8 mouse cellular contexts compared by ENCODE assay signal in the genomic region with DNA sequence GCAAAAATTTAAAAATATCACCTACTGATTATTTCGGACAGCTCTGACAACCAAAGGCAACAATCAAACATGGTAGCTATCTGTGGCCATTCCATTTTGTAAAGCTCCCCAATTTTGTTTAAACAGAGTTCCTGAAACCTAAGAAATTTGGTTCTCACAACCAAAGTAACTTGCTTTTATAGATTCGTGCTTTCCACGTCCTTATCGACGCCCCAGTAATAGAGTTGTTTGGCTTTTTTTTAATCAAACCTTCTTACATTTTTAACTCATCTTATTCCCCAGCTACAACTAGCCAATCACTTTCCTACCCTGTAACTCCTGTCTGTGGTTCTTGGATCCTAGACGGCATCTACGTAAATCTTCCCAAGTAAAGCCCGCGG. TPM values are rescaled to one million over a fixed set of nuclear protein-coding genes. Genes with fewer than 3 reads are reported as not detected.
A peak's percentile ranks its signal among the peaks of the same experiment; 100 is the strongest.
DNase-seq lines count a peak whose midpoint lies in the region; ATAC-seq and TF ChIP-seq lines count a peak whose summit lies in the region.

No protein-coding gene starts in this region.

- H3K4me3 ChIP-seq in heart, embryonic 16.5 days (ENCODE audit: low read length): peak overlapping the region; percentile 95
- H3K4me3 ChIP-seq in hindbrain, embryonic 11.5 days (ENCODE audit: low read depth, low read length): peak overlapping the region; percentile 74
- peak overlapping the region; percentile 67 for H3K4me3 ChIP-seq in midbrain, embryonic 12.5 days

- no peak for ATAC-seq in heart, embryonic 16.5 days (replicated peaks; ENCODE audit: extremely low read depth, insufficient read depth, low FRiP score)
- ATAC-seq in Patski: peak; percentile 9
- no peak for ATAC-seq in hindbrain, embryonic 11.5 days (ENCODE audit: low FRiP score)
- ATAC-seq in midbrain, embryonic 12.5 days (ENCODE audit: low FRiP score, low read depth): no peak; the same call in 1 of the 2 replicates

- TF ChIP-seq CTCF in Patski (IDR thresholded peaks at IDR 0.05): no peak

- H3K36me3 ChIP-seq in heart, embryonic 16.5 days (ENCODE audit: control insufficient read depth, insufficient read depth): peaks cover 20% of the 10 kb centered on the region
- no peaks in the 10 kb centered on the region for H3K36me3 ChIP-seq in hindbrain, embryonic 11.5 days (ENCODE audit: control insufficient read depth, insufficient read depth, low read length)
- H3K36me3 ChIP-seq in midbrain, embryonic 12.5 days: peaks cover 28% of the 10 kb centered on the region

- no peak for DNase-seq in heart, adult 11 months
- DNase-seq in Patski (ENCODE audit: low read depth, low spot score): no peak
- no peak for DNase-seq in hindbrain, embryonic 11.5 days (ENCODE audit: low spot score)
- no peak for DNase-seq in ovary, postnatal 10 days (ENCODE audit: low spot score)
- no peak for DNase-seq in spleen, adult 18-20 months
- DNase-seq in kidney, adult 9 months: no peak

- H3K4me1 ChIP-seq in heart, embryonic 16.5 days (ENCODE audit: control insufficient read depth, insufficient read depth, low read length): peaks cover 7% of the 10 kb centered on the region; the same call in 1 of the 2 replicates
- H3K4me1 ChIP-seq in hindbrain, embryonic 11.5 days (replicated peaks; ENCODE audit: control insufficient read depth, insufficient read depth, low read length): no peaks in the 10 kb centered on the region; the same call in 1 of the 2 replicates
- peaks cover 15% of the 10 kb centered on the region for H3K4me1 ChIP-seq in midbrain, embryonic 12.5 days

- CTCF ChIA-PET in Patski (lab: Charles Lee): interaction anchor here (0.6 to 1.8 kb wide), 8 partner anchors 9 to 65 kb away, joined by 3 to 5 read pairs (median 4); no protein-coding TSS in a partner anchor

- H3K9ac ChIP-seq in heart, embryonic 16.5 days (ENCODE audit: low read length): peak overlapping the region; percentile 96
- H3K9ac ChIP-seq in hindbrain, embryonic 11.5 days (ENCODE audit: low read depth, low read length): peak overlapping the region; percentile 50
- peak overlapping the region; percentile 40 for H3K9ac ChIP-seq in midbrain, embryonic 12.5 days (replicated peaks)

- H3K27ac ChIP-seq in heart, embryonic 16.5 days (ENCODE audit: low read length): peak overlapping the region; percentile 85
- H3K27ac ChIP-seq in hindbrain, embryonic 11.5 days (ENCODE audit: low read depth, low read length): peak overlapping the region; percentile 74
- H3K27ac ChIP-seq in midbrain, embryonic 12.5 days (replicated peaks): peak overlapping the region; percentile 91

- no peaks in the 10 kb centered on the region for H3K27me3 ChIP-seq in heart, embryonic 16.5 days (ENCODE audit: control insufficient read depth, insufficient read depth, low read length)
- no peaks in the 10 kb centered on the region for H3K27me3 ChIP-seq in Patski
- no peaks in the 10 kb centered on the region for H3K27me3 ChIP-seq in hindbrain, embryonic 11.5 days (ENCODE audit: control insufficient read depth, insufficient read depth, low read length)
- 0 out of 2 replicates have a peak, but pooled peaks cover 2% of the 10 kb centered on the region for H3K27me3 ChIP-seq in midbrain, embryonic 12.5 days

- in situ Hi-C loops in Patski (cut with MboI; ENCODE audit: low pct_unique_long_range_greater_than_20kb): loop anchor here (5.0 kb wide), 1 partner anchor 44 kb away; no protein-coding TSS in a partner anchor

- WGBS in heart, embryonic 16.5 days: 14% methylated on average over 9 of the region's 9 CpGs
- WGBS in hindbrain, embryonic 11.5 days: 21% methylated on average over 9 of the region's 9 CpGs
- WGBS in midbrain, embryonic 12.5 days: 16% methylated on average over 9 of the region's 9 CpGs

- H3K9me3 ChIP-seq in heart, embryonic 16.5 days (replicated peaks; ENCODE audit: control insufficient read depth, low read length): no peaks in the 10 kb centered on the region
- no peaks in the 10 kb centered on the region for H3K9me3 ChIP-seq in hindbrain, embryonic 11.5 days (ENCODE audit: control insufficient read depth, low read length)
- H3K9me3 ChIP-seq in midbrain, embryonic 12.5 days: no peaks in the 10 kb centered on the region

- POLR2A ChIA-PET in Patski (lab: Charles Lee): interaction anchor here (0.9 to 1.7 kb wide), 3 partner anchors 10 to 34 kb away, joined by 3 to 11 read pairs (median 4); a partner anchor contains a TSS

- H3K4me2 ChIP-seq in heart, embryonic 16.5 days (ENCODE audit: low read depth, low read length): peak overlapping the region; percentile 86
- H3K4me2 ChIP-seq in hindbrain, embryonic 11.5 days (replicated peaks; ENCODE audit: low read depth, low read length): peak overlapping the region; percentile 72
- H3K4me2 ChIP-seq in midbrain, embryonic 12.5 days (replicated peaks): peak overlapping the region; percentile 69

RNA-seq across cellular contexts. Expression of a gene that starts 0.5 kb away (rescaled TPM):
- polyA plus RNA-seq in heart, embryonic 16.5 days (2015; fragmentation: Nextera tagmentation; extraction: Ambion mirVana): 4.0 and 4.7 TPM in 2 replicates
- 22.8 TPM for polyA plus RNA-seq in Patski (2021)
- 6.0 and 8.9 TPM in 2 replicates for polyA plus RNA-seq in hindbrain, embryonic 11.5 days (2014; fragmentation: Nextera tagmentation; extraction: Ambion mirVana)
- 6.6 and 8.4 TPM in 2 replicates for polyA plus RNA-seq in midbrain, embryonic 12.5 days (2016; fragmentation: Nextera tagmentation; extraction: Ambion mirVana)

RNA-seq across cellular contexts. Expression of a gene that starts 20.5 kb away (rescaled TPM):
- 124 and 143 TPM in 2 replicates for polyA plus RNA-seq in heart, embryonic 16.5 days (2015; fragmentation: Nextera tagmentation; extraction: Ambion mirVana)
- 2.3 TPM for polyA plus RNA-seq in Patski (2021)
- 6.9 and 7.4 TPM in 2 replicates for polyA plus RNA-seq in hindbrain, embryonic 11.5 days (2014; fragmentation: Nextera tagmentation; extraction: Ambion mirVana)
- 4.4 and 4.6 TPM in 2 replicates for polyA plus RNA-seq in midbrain, embryonic 12.5 days (2016; fragmentation: Nextera tagmentation; extraction: Ambion mirVana)

RNA-seq across cellular contexts. Expression of a gene that starts 21.2 kb away (rescaled TPM):
- polyA plus RNA-seq in heart, embryonic 16.5 days (2015; fragmentation: Nextera tagmentation; extraction: Ambion mirVana): 15.1 and 20.1 TPM in 2 replicates
- 85.2 TPM for polyA plus RNA-seq in Patski (2021)
- 22.1 and 24.4 TPM in 2 replicates for polyA plus RNA-seq in hindbrain, embryonic 11.5 days (2014; fragmentation: Nextera tagmentation; extraction: Ambion mirVana)
- 23.0 and 25.7 TPM in 2 replicates for polyA plus RNA-seq in midbrain, embryonic 12.5 days (2016; fragmentation: Nextera tagmentation; extraction: Ambion mirVana)

Comparison
In these comparisons a context has a peak if more than half of its experiments do, and no peak if none do; other contexts are left out.
1. H3K9ac ChIP-seq: peak in every context shown above with its lines; median percentile 96 in heart, embryonic 16.5 days; 50 in hindbrain, embryonic 11.5 days; 40 in midbrain, embryonic 12.5 days.
2. RNA of a gene that starts 20.5 kb away (polyA plus RNA-seq): 124 to 143 TPM in heart, embryonic 16.5 days; 6.9 to 7.4 TPM in hindbrain, embryonic 11.5 days, 4.4 to 4.6 TPM in midbrain, embryonic 12.5 days and 2.3 TPM in Patski (single experiment); every median in the first group is over 10 times any median in the second.
3. Peak in every context shown above with its lines, with median percentiles within 50 percentile points of each other: H3K27ac ChIP-seq, H3K4me2 ChIP-seq and H3K4me3 ChIP-seq.